Mouse (Mus musculus) erythroblast, adult 5-6 weeks (primary cell): ENCODE data around the gene Zscan20. TPM values are rescaled to one million over a fixed set of nuclear protein-coding genes. Genes with fewer than 3 reads are reported as not detected.

Experiments used
- ATAC-seq: replicated peaks from 2 replicates; pipeline ENCODE4 v1.8.0; 2016; ENCODE audit warnings: moderate number of reproducible peaks, mild to moderate bottlenecking, moderate TSS enrichment, inconsistent platforms; ENCODE audit not compliant: poor library complexity, low FRiP score, severe bottlenecking
- total RNA-seq, 2 experiments: library from RNA; stranded (forward) in 1 of 2; stranded (reverse) in 1 of 2; fragments of 150-400 nt in 1 of 2; fragments of 200-764, 138-1000 nt in 1 of 2; gene quantifications; 2 replicates each; pipeline versions ENCODE4 v1.2.3 to v1.2.4; 2015 to 2017; ENCODE audit warnings: low replicate concordance in 2 of 2

The Zscan20 gene
- total RNA-seq (2015; ENCODE audit: low replicate concordance) (1.7 TPM in 1 of 2 replicates, not detected in the other), total RNA-seq (2017; ENCODE audit: low replicate concordance) (0.85 TPM in 1 of 2 replicates, not detected in the other)

DNA sequence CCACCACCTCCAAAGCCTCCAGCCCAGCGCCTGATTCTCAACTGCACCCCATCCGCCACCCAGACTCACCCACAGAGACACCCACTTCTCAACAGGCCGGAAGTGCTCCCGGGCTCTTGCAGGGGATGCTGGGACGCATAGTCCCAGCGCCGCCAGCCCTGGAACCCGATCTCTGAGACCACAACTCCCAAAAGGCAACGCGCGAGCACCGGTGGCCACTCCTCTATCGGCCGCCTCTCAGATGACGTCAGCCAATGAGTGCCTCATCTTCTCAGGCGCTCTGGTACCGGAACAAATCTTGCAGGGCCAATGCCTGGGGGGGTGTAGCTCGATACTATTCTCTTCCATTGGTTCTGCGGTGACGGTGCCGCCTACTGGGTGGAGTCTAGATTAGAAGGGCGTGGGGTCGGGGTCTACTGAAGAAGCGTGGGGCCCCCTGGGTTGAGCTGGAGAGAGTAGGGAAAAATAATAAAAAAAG, at the start of gene Zscan20:
Zscan20 (minus strand) TSS at position 174 of the 478 bp plus-strand sequence.
- peak; percentile 98 for ATAC-seq

DNA sequence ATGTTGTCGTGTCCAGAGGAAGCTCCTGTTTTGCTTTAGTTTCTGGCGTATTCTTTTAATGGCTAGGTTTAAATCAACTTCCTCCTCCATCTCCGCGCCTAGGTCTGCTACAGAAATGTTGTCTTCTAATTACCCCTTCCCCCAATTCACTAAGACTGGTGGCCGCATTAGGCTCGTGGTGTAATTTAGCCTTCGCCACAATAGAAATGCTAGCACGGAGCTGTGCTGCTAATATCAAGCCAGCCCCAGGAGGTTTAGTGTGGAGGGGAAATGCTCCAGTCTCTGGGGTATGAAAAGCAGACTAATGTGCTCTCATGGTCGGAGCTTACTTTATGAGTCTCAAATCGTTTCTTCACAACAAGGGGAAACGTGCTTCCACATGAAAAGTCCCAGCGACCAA, 45.5 kb upstream of the Zscan20 start:
- ATAC-seq = no peak

DNA sequence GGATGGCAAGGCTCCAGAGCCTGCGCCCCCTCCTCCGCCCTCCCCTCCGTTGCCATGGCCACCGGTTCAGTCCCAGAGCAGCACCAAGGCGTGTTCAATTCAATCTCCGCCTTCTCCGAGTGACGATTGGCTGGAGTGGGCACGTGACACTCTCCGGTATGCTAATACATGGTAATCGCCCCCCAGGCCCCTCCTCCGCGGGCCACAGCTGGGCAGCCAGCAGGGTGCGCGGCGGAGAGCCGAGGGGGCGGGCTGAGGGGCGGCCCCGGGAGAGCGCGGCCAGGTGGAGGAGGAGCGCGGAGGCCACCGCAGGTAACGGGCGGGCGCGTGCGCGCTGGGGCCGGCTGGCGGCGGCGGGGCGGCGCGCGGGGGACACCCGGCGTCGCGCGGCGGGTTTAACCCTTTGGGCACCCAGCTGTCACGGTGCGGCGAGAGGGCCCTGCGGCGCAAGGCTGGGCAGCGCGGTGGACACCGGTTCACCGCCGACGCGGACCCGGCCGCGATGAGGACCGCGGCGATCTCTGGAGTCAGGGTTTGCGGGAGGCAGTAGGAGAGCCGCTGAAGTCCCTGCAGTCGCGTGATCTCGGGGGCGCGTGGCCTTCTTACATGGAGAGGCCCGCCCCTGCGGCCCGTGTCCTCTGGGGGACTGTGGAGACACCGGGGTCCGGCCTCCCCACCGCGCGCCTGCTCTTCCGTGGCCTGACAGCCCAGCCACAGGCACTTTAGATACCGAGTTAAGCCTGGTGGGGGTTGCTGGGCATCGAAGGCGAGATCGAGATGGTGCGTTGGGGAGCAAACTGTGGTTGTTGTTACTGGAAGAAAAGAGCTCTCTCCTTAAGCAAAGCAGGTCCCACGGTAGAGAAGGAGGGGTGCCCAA, 44.8 kb upstream of the Zscan20 start, which contains the start of gene Phc2:
Phc2 (plus strand) TSS at position 198 of the 877 bp plus-strand sequence.
- ATAC-seq = 0 out of 2 replicates have a peak, but pooled peaks have one; percentile 37

DNA sequence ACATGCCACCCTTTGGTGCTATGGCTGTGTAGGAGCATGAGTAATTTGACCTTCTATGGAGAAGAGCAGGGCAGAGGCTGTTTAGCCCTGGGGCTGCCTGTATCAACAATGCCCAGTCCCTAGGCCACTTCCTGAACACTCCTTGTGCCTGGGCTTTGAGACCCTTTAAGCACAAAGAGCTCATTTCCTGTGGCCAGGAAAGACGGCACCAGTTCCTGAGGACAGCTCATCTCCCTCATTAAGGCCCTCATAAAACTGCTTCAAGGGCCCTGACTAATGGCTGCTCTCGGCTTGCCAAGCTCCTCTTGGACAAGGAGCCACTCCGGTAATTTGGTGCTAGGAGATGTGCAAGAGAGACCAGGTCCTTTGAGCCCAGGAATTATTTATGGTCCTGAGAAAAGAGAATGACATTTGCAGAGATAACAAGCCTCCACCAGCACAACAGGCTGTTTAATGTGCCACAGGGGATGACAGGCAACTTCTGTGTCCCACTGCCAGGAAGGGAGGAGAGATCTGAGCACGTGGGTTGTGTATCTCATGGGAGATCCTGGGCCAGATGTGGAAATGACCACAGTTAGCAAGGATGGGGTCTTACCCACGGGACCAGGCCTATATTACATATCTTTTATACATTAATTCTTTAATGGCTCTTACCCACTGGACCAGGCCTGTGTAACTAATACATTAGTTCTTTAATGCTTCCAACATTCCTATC, 42.8 kb upstream of the Zscan20 start:
- ATAC-seq = no peak

DNA sequence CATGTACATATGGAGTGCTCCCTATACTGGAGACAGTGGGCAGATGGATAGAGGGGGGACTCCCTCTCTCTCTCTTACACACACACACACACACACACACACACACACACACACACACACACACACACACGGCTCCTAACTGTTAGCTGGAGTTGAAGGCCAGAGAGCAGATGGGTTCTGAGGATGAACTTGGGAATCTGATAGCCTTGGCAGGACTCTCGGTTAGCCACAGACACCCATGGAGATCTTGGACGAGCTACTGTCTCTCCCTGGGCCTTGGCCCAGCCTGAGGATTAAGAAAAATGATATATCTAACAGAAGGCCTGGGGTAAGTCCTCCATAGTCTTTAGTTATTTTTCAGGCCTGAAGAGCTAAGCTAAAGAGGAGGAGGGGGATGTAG, 41.6 kb upstream of the Zscan20 start:
- ATAC-seq = no peak

DNA sequence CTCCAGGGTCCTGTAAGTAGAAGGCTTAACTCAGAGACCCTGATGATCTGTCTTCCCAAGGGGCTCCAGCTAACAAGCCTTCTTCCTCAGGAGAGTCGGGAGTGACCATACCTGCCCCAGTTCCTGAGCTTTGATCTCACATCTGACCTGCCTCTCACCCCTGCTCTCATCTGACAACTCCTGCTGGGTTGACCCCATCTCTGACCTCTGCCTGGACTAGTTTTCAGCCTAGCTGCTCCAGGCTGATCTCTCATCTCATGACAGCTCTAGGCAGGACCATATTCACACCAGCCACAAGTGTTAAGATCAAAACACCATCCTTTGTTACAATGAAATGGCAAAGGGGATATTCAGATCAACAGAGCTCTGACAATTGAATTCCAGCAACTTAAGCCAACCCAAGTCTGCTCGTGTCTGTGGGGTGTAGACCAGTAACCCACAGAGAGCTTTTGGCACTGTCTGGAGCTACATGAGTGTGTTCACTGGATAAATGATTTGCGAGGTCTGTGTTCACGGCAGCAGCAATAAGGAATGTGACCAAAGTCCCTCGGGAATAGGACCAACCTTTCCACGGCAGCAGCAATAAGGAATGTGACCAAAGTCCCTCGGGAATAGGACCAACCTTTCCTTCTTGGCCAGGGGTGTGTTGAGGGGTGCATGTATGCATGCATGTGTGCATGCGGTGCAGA, 38.8 kb upstream of the Zscan20 start:
- ATAC-seq = no peak

DNA sequence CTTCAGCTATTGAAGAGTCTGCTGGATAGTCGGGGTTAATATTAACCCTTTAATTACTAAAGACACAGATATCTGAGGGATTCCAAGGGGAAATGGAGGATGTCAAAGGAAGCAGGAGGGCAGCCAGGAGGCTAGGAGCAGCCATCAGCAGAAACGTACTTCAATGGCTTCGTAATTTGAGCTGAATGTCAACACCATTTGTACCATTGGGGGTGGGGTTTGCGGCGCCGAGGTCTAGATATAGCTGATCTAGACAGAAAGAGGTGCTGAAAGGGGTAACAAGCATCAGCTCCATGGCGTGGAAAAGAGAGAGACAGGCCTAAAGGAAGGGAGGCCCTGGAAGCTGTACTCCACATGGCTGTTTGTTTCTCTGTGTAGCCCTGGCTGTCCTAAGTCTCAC, 36.9 kb upstream of the Zscan20 start:
- ATAC-seq = no peak

DNA sequence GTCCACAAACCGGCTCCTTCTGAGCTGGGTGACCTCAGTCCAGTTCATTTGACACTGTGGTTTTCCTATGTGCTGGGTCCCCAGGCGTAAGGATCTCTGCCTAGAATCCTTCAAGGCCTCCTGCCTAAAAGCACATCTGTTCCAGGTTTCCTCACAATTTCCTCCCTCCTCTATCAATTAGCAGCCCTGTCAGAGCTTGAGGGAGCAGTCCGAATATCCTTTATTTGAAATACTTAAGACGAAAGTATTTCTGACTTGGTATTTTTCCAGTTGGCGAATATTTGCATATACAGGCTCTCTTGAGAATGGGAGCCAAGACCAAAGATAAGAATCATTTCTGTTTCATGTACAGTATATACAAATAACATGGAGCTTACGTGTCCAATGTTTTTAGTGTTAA, 36.0 kb upstream of the Zscan20 start:
- ATAC-seq = no peak

DNA sequence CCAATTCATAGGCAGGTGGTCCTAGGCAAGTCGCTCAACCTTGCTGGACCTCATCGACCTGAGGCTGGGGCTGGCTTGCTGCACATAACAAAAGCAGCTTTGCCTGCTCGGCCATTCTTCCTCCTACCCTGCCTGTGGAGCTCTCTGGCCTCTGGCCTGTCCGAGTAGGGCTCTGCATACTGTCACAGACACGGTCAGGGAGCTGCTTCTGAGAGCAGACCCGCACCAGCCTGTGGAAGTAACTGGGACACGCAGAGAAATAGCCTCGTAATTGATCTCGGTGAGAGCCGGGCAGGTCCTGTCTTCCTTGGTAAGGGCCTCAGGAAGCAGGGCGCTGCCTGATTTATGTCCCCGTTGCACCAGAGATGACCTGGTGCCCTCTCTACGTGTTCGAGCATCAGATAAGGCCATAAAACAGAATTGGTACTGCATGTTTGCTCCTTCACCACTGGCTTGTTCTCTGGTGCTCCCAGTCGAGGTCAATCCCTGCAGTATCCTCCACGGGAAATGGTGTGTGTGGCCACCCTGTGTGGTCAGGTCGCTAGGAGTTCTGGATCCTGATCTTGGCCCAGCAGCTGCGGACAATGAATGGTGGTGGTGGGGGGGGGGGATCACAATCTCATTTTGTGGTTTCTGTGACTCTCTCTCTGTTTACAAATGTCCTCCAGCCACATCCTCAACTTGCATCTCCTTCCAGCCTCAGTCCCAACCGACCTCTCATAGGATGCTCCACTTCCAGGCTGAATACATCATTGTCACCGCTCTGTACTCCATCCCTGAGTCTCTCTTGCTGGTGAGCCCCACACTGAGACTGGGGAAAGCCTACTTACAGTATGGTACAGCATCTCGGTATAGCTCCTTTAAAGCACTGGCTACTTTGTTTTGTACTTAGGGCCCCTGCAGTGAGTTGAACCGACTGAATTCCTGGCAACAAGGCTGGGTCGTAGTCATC, 32.1 kb upstream of the Zscan20 start:
- no peak for ATAC-seq

DNA sequence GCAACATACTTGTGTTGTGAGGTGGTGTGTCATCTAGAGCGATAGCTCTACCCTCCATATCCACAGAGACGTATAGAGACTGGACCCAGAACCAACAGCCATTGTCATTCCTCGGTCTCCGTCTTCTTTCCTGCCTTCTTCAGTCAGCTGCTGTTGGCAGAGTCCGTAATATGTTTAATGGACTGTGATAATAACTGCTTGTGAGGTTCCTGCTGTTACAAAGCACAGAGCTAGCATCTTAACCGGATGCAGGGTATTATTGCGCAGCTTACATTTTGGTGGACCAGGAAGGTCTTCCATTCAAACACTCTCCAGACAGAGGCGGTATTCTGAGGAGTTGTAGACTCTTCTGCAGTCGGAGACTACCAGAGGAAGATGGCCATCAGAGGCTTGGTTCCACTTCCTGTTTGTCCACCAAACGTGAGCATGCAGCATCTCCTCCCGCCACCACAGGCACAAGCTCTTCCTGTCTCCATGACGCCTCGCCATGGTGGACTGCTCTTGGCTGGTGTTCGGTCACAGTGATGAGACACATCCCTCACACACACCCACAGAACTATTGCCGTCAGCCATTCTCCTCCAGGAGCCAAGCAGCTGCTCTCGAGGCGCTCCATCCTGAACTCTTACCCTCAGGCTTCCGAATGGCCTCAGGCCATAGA, 28.5 kb upstream of the Zscan20 start:
- no peak for ATAC-seq

DNA sequence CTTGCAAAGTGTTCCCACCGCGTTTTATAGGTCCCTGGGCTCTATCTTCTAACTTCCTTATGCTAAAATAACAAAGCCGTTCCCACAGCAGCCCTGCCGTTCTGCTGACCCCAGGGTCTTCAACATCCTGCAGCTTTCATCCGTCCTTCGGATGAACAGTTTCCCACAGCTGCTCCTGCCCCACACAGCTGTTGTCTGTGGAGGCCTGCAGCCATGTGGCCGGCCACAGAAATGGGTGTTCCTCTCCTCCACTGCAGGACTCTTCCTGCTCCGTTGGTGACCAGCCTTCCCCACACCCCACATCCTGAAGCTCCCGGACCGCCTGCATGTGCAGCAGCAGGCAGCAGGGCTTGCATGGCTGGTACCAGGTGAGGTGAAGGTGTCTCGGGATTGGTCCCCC, 27.4 kb upstream of the Zscan20 start:
- ATAC-seq = no peak

DNA sequence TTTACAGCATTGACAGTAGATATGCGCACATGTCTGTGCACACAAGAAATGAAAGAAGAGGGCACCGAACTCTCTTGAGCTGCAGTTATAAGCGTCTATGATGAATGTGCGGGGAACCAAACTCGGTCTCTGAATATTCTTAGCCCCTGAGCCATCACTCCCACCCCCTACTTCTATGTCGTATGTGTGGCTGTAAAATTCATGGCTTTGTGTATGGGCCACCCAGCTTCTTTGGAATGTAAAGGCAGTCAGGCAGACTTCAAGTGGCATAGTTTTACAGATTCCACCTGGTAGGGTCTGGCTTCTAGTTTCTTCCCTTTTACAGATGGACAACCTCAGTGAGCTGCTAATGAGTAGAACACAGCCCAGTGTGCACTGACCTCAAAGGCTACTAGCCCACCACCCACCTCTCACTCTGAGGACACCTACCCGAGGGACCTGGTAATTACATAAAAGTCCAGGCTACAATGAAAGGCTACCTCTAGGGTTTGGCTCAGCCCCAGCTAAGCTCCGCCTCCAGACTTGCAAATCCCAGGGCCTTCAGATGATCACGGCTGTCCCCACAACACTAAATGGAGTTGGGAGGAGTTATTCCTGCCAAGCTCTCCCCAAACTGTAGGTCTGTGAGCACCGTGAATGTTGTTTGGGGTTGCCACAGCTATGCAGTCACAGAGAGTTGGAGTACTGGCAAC, 26.1 kb upstream of the Zscan20 start:
- no peak for ATAC-seq

DNA sequence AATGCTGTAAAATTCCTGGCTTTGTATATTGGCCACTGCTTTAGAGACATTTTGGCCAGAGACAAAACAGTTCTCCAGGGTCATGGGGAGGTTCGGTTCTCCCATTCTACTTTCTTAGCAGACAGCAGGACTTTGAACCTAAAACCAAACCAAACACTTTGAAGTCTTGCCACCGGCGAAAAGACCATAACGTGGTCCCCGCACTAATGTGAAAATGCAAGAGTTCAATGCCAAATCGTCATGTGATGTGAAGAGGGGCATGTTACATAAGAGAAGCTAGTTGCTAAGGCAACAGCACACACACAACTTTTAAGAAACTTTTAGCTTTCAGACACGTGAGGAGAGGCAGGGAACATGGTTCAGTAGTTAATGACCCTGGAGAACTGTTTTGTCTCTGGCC, 25.6 kb upstream of the Zscan20 start:
- no peak for ATAC-seq

DNA sequence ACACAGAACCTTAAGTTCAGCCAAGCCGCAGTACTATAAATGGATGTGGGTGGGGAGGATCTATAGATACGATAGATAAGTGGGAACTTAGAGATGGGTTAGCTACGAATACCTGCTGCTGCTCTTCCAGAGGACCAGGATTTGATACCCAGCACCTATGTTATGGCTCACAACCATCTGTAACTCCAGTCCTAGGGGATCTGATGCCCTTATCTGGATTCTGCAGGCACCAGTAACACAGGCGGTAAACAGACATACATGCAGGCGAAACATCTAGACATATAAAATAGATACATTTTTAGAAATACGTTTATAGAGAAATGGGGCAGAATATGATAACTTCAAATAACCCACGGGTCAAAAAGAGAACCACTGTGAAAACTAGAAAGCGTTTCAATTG, 11.2 kb upstream of the Zscan20 start:
- no peak for ATAC-seq

DNA sequence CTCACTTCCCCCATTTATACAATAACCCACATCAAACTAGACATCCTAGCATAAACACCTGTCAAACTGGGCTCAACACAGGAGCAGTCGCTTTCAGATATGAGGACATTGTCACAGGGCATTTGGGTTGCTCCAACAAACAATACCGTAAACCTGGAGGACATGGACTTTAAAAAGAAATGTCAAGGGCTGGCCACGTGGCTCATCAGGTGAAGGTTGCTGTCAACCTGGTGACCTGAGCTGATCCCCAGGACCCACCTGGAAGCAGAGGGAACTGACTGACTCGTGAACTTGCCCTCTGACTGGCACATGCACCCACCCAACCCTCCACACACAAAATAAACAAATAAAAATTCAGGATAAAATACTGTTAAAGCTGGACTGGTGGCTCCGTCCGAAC, 10.7 kb upstream of the Zscan20 start:
- ATAC-seq = no peak

DNA sequence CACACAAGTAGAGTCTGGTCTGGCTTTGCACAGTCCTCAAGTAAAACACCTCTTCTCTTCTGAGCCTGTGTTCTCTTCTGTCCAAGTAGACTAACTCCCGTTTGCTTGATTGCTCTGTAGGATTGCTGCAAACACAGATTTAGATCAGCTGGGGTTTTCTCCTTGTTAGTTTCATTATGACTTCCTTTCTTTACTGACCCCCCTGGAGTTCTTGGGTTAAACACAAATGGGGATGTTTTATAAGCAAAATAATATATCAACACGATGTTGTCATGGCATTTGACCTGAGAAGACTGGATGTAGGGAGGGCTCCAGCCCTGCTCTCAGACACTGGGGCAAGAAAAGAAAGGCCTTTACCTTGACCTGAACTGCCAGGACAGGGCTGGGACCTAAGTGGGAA, 9.1 kb upstream of the Zscan20 start:
- ATAC-seq = no peak

DNA sequence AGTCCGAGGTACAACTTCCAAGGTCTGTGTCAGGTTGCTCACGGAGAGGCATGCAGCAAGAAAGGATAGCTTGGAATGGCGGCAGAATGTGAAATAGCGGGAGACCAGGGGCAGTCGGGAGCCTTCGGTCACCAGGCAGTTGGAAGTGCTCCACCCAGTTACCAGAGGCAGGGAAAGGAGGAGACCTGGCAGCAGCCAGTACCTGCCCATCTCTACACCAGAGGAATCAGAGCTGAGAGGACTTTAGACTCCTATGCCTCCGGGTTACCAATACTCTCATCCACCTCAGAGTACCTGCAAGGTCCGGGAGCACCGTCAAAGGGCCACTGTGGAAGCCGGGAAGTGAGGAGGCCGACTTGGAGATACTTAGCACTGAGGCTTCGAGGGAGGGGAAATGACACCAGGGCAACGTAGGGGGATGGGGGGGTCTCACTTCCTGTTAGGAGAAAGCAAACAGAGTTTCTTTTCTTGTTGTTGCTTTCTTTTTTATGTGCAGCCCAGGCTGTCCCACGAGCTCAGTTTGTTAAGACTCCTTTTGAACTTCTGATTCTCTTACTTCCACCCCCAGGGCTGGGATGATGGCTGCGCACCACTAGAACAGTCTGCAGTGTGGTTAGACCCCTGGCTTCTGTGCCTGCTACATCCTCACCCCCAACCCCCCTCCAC, 8.5 kb upstream of the Zscan20 start, which contains the start of gene Tlr12:
Tlr12 (minus strand) TSS at position 374 of the 666 bp plus-strand sequence.
- no peak for ATAC-seq
